Mouse (Mus musculus) right cerebral cortex, postnatal 25 days (tissue): ENCODE measurements around the gene Foxr2.
A peak's percentile ranks its signal among the peaks of the same experiment; 100 is the strongest.

ENCODE experiments used
- DNase-seq: peaks from one replicate; pipeline ENCODE4 v3.0.0; 2022

Gene Foxr2

DNA sequence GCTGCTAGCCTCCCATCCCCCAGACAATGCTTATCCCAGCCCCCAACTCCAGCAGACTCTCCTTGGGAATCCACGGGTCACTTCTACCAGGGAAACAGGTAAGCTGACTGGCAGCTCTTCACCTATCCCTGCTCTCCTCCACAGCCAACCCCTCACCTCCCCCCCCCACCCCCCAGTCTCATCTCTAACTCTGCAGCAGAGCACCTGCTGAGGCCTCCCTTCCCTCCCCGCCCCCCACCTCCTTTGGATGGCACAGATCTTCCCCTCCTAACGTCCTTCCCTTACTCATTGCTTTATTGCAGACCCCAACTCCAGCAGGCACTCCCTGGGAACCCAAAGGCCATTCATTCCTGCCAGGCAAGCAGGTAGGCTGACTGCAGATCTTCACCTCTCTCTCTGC is at the start of gene Foxr2:
Gene Foxr2, plus strand, starts transcription at position 301 of the 400 bp plus-strand sequence.
- DNase-seq, result no peak

- no peak for DNase-seq
Measured at GRCm38 (mm10) chrX:153119013-153119412, 427 bp downstream of the Foxr2 start.

- peak; percentile 80 for DNase-seq
Measured at GRCm38 (mm10) chrX:153139734-153140515, 21.3 kb downstream of the Foxr2 start, which contains the start of gene Rragb. Gene Rragb, plus strand, starts transcription at chrX:153139981.

DNA sequence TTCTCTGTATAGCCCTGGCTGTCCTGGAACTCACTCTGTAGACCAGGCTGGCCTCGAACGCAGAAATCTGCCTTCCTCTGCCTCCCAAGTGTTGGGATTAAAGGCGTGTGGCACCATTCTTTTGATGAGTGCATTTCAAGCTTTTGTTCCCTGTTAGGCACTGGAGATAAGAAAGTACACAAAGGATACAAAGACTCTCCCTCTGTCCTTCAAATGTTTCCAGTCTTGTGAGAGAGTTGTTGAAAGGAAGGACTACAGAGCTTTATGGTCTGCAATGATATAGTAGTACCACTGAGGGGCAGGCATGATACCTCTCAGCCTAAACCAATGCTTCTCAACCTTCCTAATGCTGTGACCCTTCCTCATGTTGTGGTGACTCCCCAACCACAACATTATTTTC is 24.1 kb downstream of the Foxr2 start:
- no peak for DNase-seq

DNA sequence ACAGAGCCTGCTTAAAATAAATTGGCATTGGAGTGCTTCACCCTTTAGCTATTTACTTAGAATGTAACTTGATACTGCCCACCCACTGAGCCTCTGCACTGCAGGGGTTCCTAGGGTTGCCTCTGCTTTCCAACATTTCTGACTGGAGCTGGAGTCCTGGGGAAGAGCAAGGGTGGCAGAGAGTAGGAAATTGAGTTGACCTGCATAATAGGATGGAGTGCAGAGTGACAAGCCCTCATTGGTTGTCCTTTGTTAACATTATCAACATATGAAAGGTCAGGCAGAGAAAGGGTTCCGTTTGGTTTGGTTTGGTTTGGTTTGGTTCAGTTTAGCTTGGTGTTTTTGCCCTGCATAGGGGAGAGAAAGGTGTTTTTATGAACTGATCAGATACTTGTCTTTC is 33.2 kb downstream of the Foxr2 start:
- no peak for DNase-seq

- DNase-seq, result no peak
Measured at GRCm38 (mm10) chrX:153155322-153155721, 36.7 kb downstream of the Foxr2 start.

GRCm38 (mm10) chrX:153174786-153175185 is 56.2 kb downstream of the Foxr2 start:
- DNase-seq, result no peak

GRCm38 (mm10) chrX:153182221-153182620 is 63.6 kb downstream of the Foxr2 start:
- no peak for DNase-seq
